Mouse (Mus musculus) MEL (cell line): ENCODE results near the gene Lsamp. TPM values are rescaled to one million over a fixed set of nuclear protein-coding genes. Genes with fewer than 3 reads are reported as not detected.

ENCODE experiments used
- DNase-seq: peaks from one replicate; pipeline ENCODE4 v3.0.0; 2011; ENCODE audit warnings: low read depth, low spot score
- H3K27ac ChIP-seq: 2 replicates; pipeline ENCODE4 v1.5.1; 2012; ENCODE audit warnings: low read depth, mild to moderate bottlenecking, control low read depth, low read length, moderate library complexity; ENCODE audit not compliant: control insufficient read depth
- H3K27me3 ChIP-seq, 2 experiments: fragments of 150-350 bp in 1 of 2; sonication (generic) in 1 of 2; 2 replicates each; pipeline ENCODE4 v1.6.1; 2012; ENCODE audit warnings: low read length in 2 of 2, mild to moderate bottlenecking in 2 of 2, improper control_type of control experiment in 1 of 2, moderate library complexity in 1 of 2; ENCODE audit not compliant: insufficient read depth in 2 of 2, control insufficient read depth in 1 of 2
- H3K36me3 ChIP-seq, 2 experiments: 2 replicates each; pipeline ENCODE4 v1.6.1; 2012 to 2014; ENCODE audit warnings: low read length in 2 of 2, improper control_type of control experiment in 1 of 2, inconsistent platforms in 1 of 2, mild to moderate bottlenecking in 1 of 2; ENCODE audit not compliant: insufficient read depth in 2 of 2, control insufficient read depth in 1 of 2
- H3K4me1 ChIP-seq, 2 experiments: fragments of 150-350 bp in 1 of 2; sonication (generic) in 1 of 2; 2 replicates each; pipeline ENCODE4 v1.6.1; 2012; ENCODE audit warnings: low read length in 2 of 2, improper control_type of control experiment in 1 of 2, mild to moderate bottlenecking in 1 of 2; ENCODE audit not compliant: insufficient read depth in 2 of 2, control insufficient read depth in 1 of 2
- H3K4me3 ChIP-seq, 2 experiments: fragments of 150-350 bp in 1 of 2; sonication (generic) in 1 of 2; 2 replicates each; pipeline ENCODE4 v1.5.1; 2012; ENCODE audit warnings: low read depth in 2 of 2, low read length in 2 of 2, mild to moderate bottlenecking in 2 of 2, moderate library complexity in 2 of 2, control low read depth in 1 of 2, improper control_type of control experiment in 1 of 2; ENCODE audit not compliant: control insufficient read depth in 1 of 2, insufficient read depth in 1 of 2
- H3K79me2 ChIP-seq: 2 replicates; pipeline ENCODE4 v1.6.1; 2012; ENCODE audit warnings: mild to moderate bottlenecking, low read length, moderate library complexity; ENCODE audit not compliant: control insufficient read depth, poor library complexity, insufficient read depth
- H3K9ac ChIP-seq: 2 replicates; pipeline ENCODE4 v1.6.1; 2012; ENCODE audit warnings: low read depth, mild to moderate bottlenecking, control low read depth, low read length, moderate library complexity; ENCODE audit not compliant: control insufficient read depth, poor library complexity, severe bottlenecking
- H3K9me3 ChIP-seq: fragments of 150-350 bp; sonication (generic); replicated peaks from 2 replicates; pipeline ENCODE4 v1.6.1; 2012; ENCODE audit warnings: mild to moderate bottlenecking, low read length, improper control_type of control experiment, moderate library complexity; ENCODE audit not compliant: insufficient read depth
- BHLHE40 ChIP-seq: IDR thresholded peaks from 2 replicates; pipeline ENCODE4 v1.6.1; 2012; ENCODE audit warnings: low read depth, mild to moderate bottlenecking, inconsistent platforms, low read length, improper control_type of control experiment, borderline replicate concordance
- CTCF ChIP-seq, 3 experiments: IDR thresholded peaks in 2 of 3; conservative IDR thresholded peaks in 1 of 3; 2 replicates each; pipeline ENCODE4 v1.5.1; 2011 to 2012; ENCODE audit warnings: low read length in 3 of 3, low read depth in 2 of 3, mild to moderate bottlenecking in 2 of 3, improper control_type of control experiment in 1 of 3, inconsistent platforms in 1 of 3, mixed read lengths in 1 of 3, moderate library complexity in 1 of 3; ENCODE audit not compliant: control insufficient read depth in 1 of 3, insufficient read depth in 1 of 3, poor library complexity in 1 of 3, severe bottlenecking in 1 of 3
- ETS1 ChIP-seq: IDR thresholded peaks from 2 replicates; pipeline ENCODE4 v1.6.1; 2012; ENCODE audit warnings: low read depth, mild to moderate bottlenecking, inconsistent platforms, low read length, improper control_type of control experiment, moderate library complexity
- GABPA ChIP-seq: IDR thresholded peaks from 2 replicates; pipeline ENCODE4 v1.6.1; 2012; ENCODE audit warnings: low read depth, mild to moderate bottlenecking, inconsistent platforms, low read length, improper control_type of control experiment, moderate library complexity
- GATA1 ChIP-seq: IDR thresholded peaks from 2 replicates; pipeline ENCODE4 v1.6.1; 2011; ENCODE audit warnings: low read depth, low read length, improper control_type of control experiment
- HCFC1 ChIP-seq: IDR thresholded peaks from 2 replicates; pipeline ENCODE4 v1.6.1; 2012; ENCODE audit warnings: low read depth, mild to moderate bottlenecking, inconsistent platforms, low read length, improper control_type of control experiment, moderate library complexity
- JUND ChIP-seq: IDR thresholded peaks from 2 replicates; pipeline ENCODE4 v1.6.1; 2011; ENCODE audit warnings: low read depth, mild to moderate bottlenecking, improper control_type of control experiment, low read length
- MAZ ChIP-seq: IDR thresholded peaks from 2 replicates; pipeline ENCODE4 v1.6.1; 2012; ENCODE audit warnings: low read depth, mild to moderate bottlenecking, inconsistent platforms, low read length, improper control_type of control experiment
- MEF2A ChIP-seq: IDR thresholded peaks from 2 replicates; pipeline ENCODE4 v1.6.1; 2014; ENCODE audit warnings: low read depth, mild to moderate bottlenecking, inconsistent platforms, low read length, improper control_type of control experiment; ENCODE audit not compliant: poor library complexity, insufficient replicate concordance, severe bottlenecking; ENCODE audit errors: extremely low read depth
- MXI1 ChIP-seq: IDR thresholded peaks from 2 replicates; pipeline ENCODE4 v1.6.1; 2011; ENCODE audit warnings: mild to moderate bottlenecking, low read depth, low read length, improper control_type of control experiment
- MYC ChIP-seq: IDR thresholded peaks from 2 replicates; pipeline ENCODE4 v1.6.1; 2011; ENCODE audit warnings: low read depth, mild to moderate bottlenecking, low read length, improper control_type of control experiment, moderate library complexity
- POLR2A ChIP-seq, 2 experiments: IDR thresholded peaks; 2 replicates each; pipeline ENCODE4 v1.6.1; 2011 to 2012; ENCODE audit warnings: low read length in 2 of 2, mild to moderate bottlenecking in 2 of 2, control low read depth in 1 of 2, improper control_type of control experiment in 1 of 2, low read depth in 1 of 2, moderate library complexity in 1 of 2; ENCODE audit not compliant: control insufficient read depth in 1 of 2, insufficient read depth in 1 of 2, poor library complexity in 1 of 2
- POLR2AphosphoS2 ChIP-seq: IDR thresholded peaks from 2 replicates; pipeline ENCODE4 v1.6.1; 2011; ENCODE audit warnings: low read length, improper control_type of control experiment
- POLR2AphosphoS5 ChIP-seq: IDR thresholded peaks from 2 replicates; pipeline ENCODE4 v1.6.1; 2012; ENCODE audit warnings: low read depth, borderline replicate concordance, mild to moderate bottlenecking, inconsistent platforms, low read length, moderate library complexity, mixed read lengths
- RAD21 ChIP-seq: IDR thresholded peaks from 2 replicates; pipeline ENCODE4 v1.6.1; 2011; ENCODE audit warnings: mild to moderate bottlenecking, low read depth, low read length, improper control_type of control experiment
- RCOR1 ChIP-seq: IDR thresholded peaks from 2 replicates; pipeline ENCODE4 v1.6.1; 2012; ENCODE audit warnings: low read depth, mild to moderate bottlenecking, inconsistent platforms, low read length, improper control_type of control experiment
- TAL1 ChIP-seq: IDR thresholded peaks from 2 replicates; pipeline ENCODE4 v1.6.1; 2012; ENCODE audit warnings: mild to moderate bottlenecking, inconsistent platforms, low read length, moderate library complexity, mixed read lengths
- TBP ChIP-seq: IDR thresholded peaks from 2 replicates; pipeline ENCODE4 v1.8.0; 2011; ENCODE audit warnings: low read depth, low read length, improper control_type of control experiment
- UBTF ChIP-seq: IDR thresholded peaks from 2 replicates; pipeline ENCODE4 v1.6.1; 2012; ENCODE audit warnings: low read depth, mild to moderate bottlenecking, inconsistent platforms, low read length, improper control_type of control experiment, moderate library complexity, borderline replicate concordance; ENCODE audit not compliant: insufficient read depth
- USF1 ChIP-seq: IDR thresholded peaks from 2 replicates; pipeline ENCODE4 v1.6.1; 2014; ENCODE audit warnings: low read depth, mild to moderate bottlenecking, inconsistent platforms, low read length, improper control_type of control experiment, moderate library complexity
- ZKSCAN1 ChIP-seq: IDR thresholded peaks from 2 replicates; pipeline ENCODE4 v1.6.1; 2012; ENCODE audit warnings: low read depth, mild to moderate bottlenecking, inconsistent platforms, low read length, improper control_type of control experiment, moderate library complexity
- ZMIZ1 ChIP-seq: IDR thresholded peaks from 2 replicates; pipeline ENCODE4 v1.6.1; 2012; ENCODE audit warnings: low read depth, mild to moderate bottlenecking, inconsistent platforms, low read length, improper control_type of control experiment, moderate library complexity
- ZNF384 ChIP-seq: IDR thresholded peaks from 2 replicates; pipeline ENCODE4 v1.6.1; 2012; ENCODE audit warnings: low read depth, mild to moderate bottlenecking, inconsistent platforms, low read length, improper control_type of control experiment
- polyA plus RNA-seq, 2 experiments: library from polyadenylated mRNA; stranded (reverse) in 1 of 2; unstranded in 1 of 2; fragments of >175 nt in 1 of 2; fragments of >200 nt in 1 of 2; gene quantifications; 2 replicates each; pipeline versions ENCODE4 v1.2.1 to v1.2.4; 2012; ENCODE audit warnings: low replicate concordance in 2 of 2, low read depth in 1 of 2; ENCODE audit not compliant: insufficient read length in 2 of 2, insufficient read depth in 1 of 2, missing spikeins in 1 of 2
- total RNA-seq: library from RNA; depleted of rRNA; stranded (reverse); fragments of 300-350 nt; gene quantifications from 2 replicates; pipeline ENCODE4 v1.2.3, GENCODE M21; 2012

Gene Lsamp
- total and polyA plus RNA-seq, 3 experiments, result 0.42 TPM; not detected in 2

GRCm38 (mm10) chr16:42147164-42147563, 2163.0 kb downstream of the Lsamp start:
- Histone ChIP-seq H3K4me3 (no peak overlapping the region), H3K9ac (no peak overlapping the region), H3K79me2 (no peaks in the 10 kb centered on the region), H3K9me3 (no peaks in the 10 kb centered on the region), H3K4me1 (no peaks in the 10 kb centered on the region), H3K36me3 (no peaks in the 10 kb centered on the region), H3K27ac (no peak overlapping the region), H3K27me3 (no peaks in the 10 kb centered on the region)
- TF ChIP-seq HCFC1 (no peak), RAD21 (no peak), TAL1 (no peak), CTCF (IDR thresholded peaks at IDR 0.05 in 2 of 3, conservative IDR thresholded peaks at IDR 0.05 in 1 of 3; ENCODE audit: control insufficient read depth in 1 of 3, insufficient read depth in 1 of 3, low read depth in 2 of 3, low read length in 3 of 3, poor library complexity in 1 of 3, severe bottlenecking in 1 of 3) (no peak), BHLHE40 (no peak), RCOR1 (no peak), GABPA (no peak), JUND (no peak), ZKSCAN1 (no peak), MXI1 (no peak), ZMIZ1 (no peak), ETS1 (no peak), MAZ (no peak), POLR2AphosphoS5 (no peak), ZNF384 (no peak)
- no peak for DNase-seq

- no peaks in the 10 kb centered on the region for H3K36me3 ChIP-seq
- no peak for DNase-seq
- H3K27ac ChIP-seq, result no peak overlapping the region
- H3K4me3 ChIP-seq, result no peak overlapping the region
- H3K4me1 ChIP-seq, result no peaks in the 10 kb centered on the region
- no peak overlapping the region for H3K9ac ChIP-seq
- H3K79me2 ChIP-seq, result no peaks in the 10 kb centered on the region
- no peaks in the 10 kb centered on the region for H3K27me3 ChIP-seq
- H3K9me3 ChIP-seq, result no peaks in the 10 kb centered on the region
- TF ChIP-seq ETS1 (no peak), RAD21 (no peak), GATA1 (no peak), MYC (no peak), BHLHE40 (no peak), MEF2A (no peak), TAL1 (no peak), ZMIZ1 (no peak), USF1 (no peak), HCFC1 (no peak), POLR2AphosphoS2 (no peak), UBTF (no peak), TBP (no peak), POLR2A (IDR thresholded peaks at IDR 0.05; ENCODE audit: control insufficient read depth in 1 of 2, insufficient read depth in 1 of 2, low read depth in 1 of 2, low read length in 2 of 2, poor library complexity in 1 of 2) (no peak)
These were observed 2165.2 kb downstream of the Lsamp start for GRCm38 (mm10) chr16:42149216-42149942.
